Mouse (Mus musculus) layer of hippocampus, adult 2 months (tissue): ENCODE results near the gene Gm6401. TPM values are rescaled to one million over a fixed set of nuclear protein-coding genes. Genes with fewer than 3 reads are reported as not detected.
"Not testable (repeated sequence)": the region's sequence is repeated elsewhere in the genome, so short reads cannot be mapped to it uniquely, and the experiment has no call there.

Experiments used
- DNase-seq, 2 experiments: peaks; one replicate each; pipeline ENCODE4 v3.0.0; 2022; ENCODE audit warnings: low spot score in 2 of 2
- H3K27ac ChIP-seq: fragments of 200-600 bp; 2 replicates; pipeline ENCODE4 v1.8.1; 2022
- H3K4me3 ChIP-seq: fragments of 200-600 bp; 2 replicates; pipeline ENCODE4 v1.8.1; 2022; ENCODE audit warnings: mild to moderate bottlenecking
- long read RNA-seq, 2 experiments: library from polyadenylated mRNA; stranded (forward); transcript quantifications; one replicate each; pipeline ENCODE4 v2.0.0; 2021; ENCODE audit warnings: borderline mapping rate in 2 of 2
- total RNA-seq, 2 experiments: library from RNA; stranded (reverse); gene quantifications; 2 replicates each; pipeline ENCODE4 v1.2.3; 2021

The Gm6401 gene
- total RNA-seq: not detected
- long read RNA-seq, experiment 1: 0 reads
- long read RNA-seq, experiment 2: 0 reads

DNA sequence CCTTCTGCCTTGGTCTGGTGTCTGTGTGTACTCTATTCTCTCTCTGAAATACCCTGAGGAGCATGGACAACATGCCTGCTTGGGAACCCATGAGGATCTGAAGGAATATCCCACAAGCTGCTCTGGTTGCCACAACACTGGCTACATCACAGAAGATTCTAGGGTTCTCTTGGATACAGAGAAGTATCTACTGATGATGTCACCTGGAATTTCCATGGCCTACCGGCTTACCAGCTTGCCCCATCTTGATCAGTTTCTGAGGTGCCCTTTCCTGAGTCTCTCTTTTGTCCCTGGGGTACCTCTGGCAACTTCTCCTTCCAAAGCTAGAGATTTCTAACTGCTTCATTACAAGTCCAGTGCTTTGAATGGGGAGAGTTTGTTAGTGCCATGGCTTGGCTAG lies at the start of gene Gm6401:
Gm6401 (minus strand) TSS at position 101 of the 400 bp plus-strand sequence.
- not testable (repeated sequence) for DNase-seq, H3K4me3 ChIP-seq, H3K27ac ChIP-seq

DNA sequence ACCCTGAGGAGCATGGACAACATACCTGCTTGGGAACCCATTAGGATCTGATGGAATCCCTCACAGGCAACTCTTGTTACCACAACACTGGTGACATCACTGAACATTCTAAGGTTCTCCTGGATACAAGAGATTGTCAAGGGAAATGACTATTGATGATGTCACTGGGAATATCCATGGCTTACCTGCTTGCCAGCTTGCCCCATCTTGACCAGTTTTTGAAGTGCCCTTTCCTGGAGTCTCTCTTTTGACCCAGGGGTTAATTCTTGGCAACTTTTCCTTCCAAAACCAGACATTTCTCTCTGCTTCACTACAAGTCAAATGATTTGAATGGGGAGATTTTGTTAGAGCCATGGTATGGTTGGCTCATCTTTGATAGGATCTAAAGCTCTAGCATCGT lies 15.5 kb upstream of the Gm6401 start, which contains the start of gene Gm3543:
Gm3543 (minus strand) TSS at position 101 of the 400 bp plus-strand sequence.
- not testable (repeated sequence) for H3K27ac ChIP-seq, H3K4me3 ChIP-seq, DNase-seq

DNA sequence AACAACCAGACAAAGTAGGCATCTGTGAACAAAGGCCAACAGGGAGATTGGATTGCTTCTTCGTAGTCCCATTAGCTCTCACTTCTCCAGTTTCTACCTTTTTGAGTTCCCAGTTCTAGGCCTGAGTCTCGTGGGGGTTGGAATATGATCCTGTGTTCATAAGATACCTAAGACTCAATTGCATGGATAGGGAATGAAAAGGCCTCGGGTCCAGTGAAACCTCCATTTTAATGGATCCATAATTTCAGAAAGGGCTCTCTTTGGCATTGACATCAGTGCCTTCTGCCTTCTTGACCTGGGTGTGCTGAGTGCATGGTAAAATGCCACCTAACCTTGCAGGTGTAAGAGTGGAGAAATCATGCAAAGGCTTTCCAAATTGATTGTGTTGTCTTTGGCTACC lies 869 bp upstream of the Gm6401 start:
- not testable (repeated sequence) for H3K27ac ChIP-seq, DNase-seq, H3K4me3 ChIP-seq

DNA sequence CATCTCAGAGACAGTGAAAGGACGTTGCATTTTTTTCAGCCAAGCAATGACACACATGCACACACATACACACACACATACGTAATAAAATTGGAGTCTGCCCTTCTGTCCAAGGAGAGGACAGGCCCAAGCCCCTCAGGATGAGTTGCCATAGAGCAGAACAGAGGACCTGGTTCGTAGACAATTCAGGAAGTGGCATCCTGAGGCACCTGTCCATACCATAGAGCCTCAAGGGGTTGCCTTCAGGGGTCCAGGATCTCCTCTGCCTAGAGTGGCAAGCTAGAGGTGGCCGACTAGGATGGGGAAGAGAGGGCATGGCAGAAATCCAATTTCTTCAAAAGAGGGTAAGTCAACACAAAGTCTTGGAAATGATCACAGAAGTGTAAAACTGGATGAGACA lies 3.6 kb downstream of the Gm6401 start:
- H3K4me3 ChIP-seq, DNase-seq, H3K27ac ChIP-seq: not testable (repeated sequence)

DNA sequence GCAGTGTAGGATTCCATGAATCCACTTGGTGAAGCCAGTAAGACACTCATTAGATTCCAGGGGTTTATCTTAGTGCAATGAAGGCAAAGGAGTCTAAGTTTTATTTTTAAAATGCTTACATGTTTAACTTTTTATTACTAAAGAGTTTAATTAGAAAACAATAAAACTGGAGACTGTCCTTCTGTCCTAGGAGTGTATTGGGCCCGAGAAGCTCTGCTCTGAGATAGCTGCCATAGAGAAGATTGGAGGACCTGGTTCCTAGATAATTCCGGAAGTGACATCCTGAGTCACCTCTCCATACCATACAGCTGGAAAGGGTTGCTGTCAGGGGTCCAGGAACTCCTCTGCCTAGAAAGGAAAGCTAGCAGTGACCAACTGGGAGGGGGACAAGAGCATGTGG lies 24.0 kb downstream of the Gm6401 start, which contains the start of gene 1700024B05Rik:
1700024B05Rik (plus strand) TSS at position 301 of the 400 bp plus-strand sequence.
- H3K4me3 ChIP-seq, H3K27ac ChIP-seq, DNase-seq: not testable (repeated sequence)

DNA sequence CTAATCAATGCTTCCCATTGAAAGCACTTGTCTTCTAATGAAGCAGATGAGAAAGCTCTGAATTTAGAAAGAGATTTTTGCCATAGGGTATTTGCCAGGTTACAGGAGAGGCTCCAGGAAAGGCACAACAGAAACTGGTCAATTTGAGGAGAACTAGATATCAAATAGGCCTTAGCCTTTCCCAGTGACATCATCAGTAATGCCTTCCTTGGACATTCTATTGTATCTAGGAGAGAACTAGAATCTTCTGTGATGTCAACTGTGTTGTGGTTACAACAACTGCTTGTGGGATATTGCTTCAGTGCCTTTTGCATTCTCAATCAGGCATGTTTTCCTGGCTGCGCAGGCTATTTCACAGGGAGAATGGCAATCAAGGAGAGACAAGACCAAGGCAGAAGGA lies 43.1 kb downstream of the Gm6401 start, which contains the start of gene 1700049E17Rik1:
1700049E17Rik1 (plus strand) TSS at position 301 of the 400 bp plus-strand sequence.
- H3K4me3 ChIP-seq, H3K27ac ChIP-seq, DNase-seq: not testable (repeated sequence)

Other genes starting within 250 kb of the Gm6401 start
- not detected for gene Gm7929, start 217.3 kb downstream of the Gm6401 start, total RNA-seq
- gene Gm47189, start 195.5 kb downstream of the Gm6401 start, total RNA-seq: not detected
- not detected for gene Gm7980, start 60.6 kb downstream of the Gm6401 start, total RNA-seq
- not detected for gene 1700049E17Rik1, start 43.0 kb downstream of the Gm6401 start, total RNA-seq
- gene 1700024B05Rik, start 23.9 kb downstream of the Gm6401 start, total RNA-seq: not detected
- gene Gm3543, start 15.4 kb upstream of the Gm6401 start, total RNA-seq: under 1 TPM; 0.88 to 1.00 TPM
- not detected for gene Gm7951, start 149.4 kb upstream of the Gm6401 start, total RNA-seq
- gene Gm17027, start 194.7 kb upstream of the Gm6401 start, total RNA-seq: not detected
- 1 to 10 TPM; 2.0 to 3.0 TPM for gene Gm3573, start 222.9 kb upstream of the Gm6401 start, total RNA-seq